Mouse (Mus musculus): ENCODE results near the gene Kmt5b. TPM values are rescaled to one million over a fixed set of nuclear protein-coding genes. Genes with fewer than 3 reads are reported as not detected.

The Kmt5b gene
- polyA plus RNA-seq, 1 experiment from 2014 or later = 39.5 TPM

- Histone ChIP-seq H3K27ac (replicated peaks) (no peak overlapping the region), H3K4me1 (peaks cover 8% of the 10 kb centered on the region), H3K4me2 (no peak overlapping the region), H3K36me3 (no peaks in the 10 kb centered on the region), H3K27me3 (replicated peaks) (no peaks in the 10 kb centered on the region), H3K9me3 (replicated peaks) (no peaks in the 10 kb centered on the region), H3K9ac (replicated peaks) (no peak overlapping the region), H3K4me3 (replicated peaks) (no peak overlapping the region)
- no peak for ATAC-seq (ENCODE audit: low FRiP score)
- 86% methylated on average over 10 of the region's 10 CpGs for WGBS
Measured at GRCm38 (mm10) chr19:3846676-3847604, 79.7 kb downstream of the Kmt5b start.

- Histone ChIP-seq H3K4me3 (replicated peaks) (no peak overlapping the region), H3K27ac (replicated peaks) (no peak overlapping the region), H3K4me2 (no peak overlapping the region), H3K36me3 (no peaks in the 10 kb centered on the region), H3K9ac (replicated peaks) (no peak overlapping the region), H3K9me3 (replicated peaks) (no peaks in the 10 kb centered on the region), H3K27me3 (replicated peaks) (no peaks in the 10 kb centered on the region), H3K4me1 (peaks cover 8% of the 10 kb centered on the region)
- WGBS = 90% methylated on average over 5 of the region's 5 CpGs
- ATAC-seq (ENCODE audit: low FRiP score) = no peak
Measured at GRCm38 (mm10) chr19:3847711-3848110, 80.5 kb downstream of the Kmt5b start.

- no peaks in the 10 kb centered on the region for H3K9me3 ChIP-seq (replicated peaks)
- 36% methylated on average over 7 of the region's 7 CpGs for WGBS
- H3K4me3 ChIP-seq (replicated peaks) = no peak overlapping the region
- no peak overlapping the region for H3K9ac ChIP-seq (replicated peaks)
- H3K4me2 ChIP-seq = no peak overlapping the region
- H3K36me3 ChIP-seq = no peaks in the 10 kb centered on the region
- no peak for ATAC-seq (ENCODE audit: low FRiP score)
- no peaks in the 10 kb centered on the region for H3K27me3 ChIP-seq (replicated peaks)
- no peak overlapping the region for H3K27ac ChIP-seq (replicated peaks)
- H3K4me1 ChIP-seq = peaks cover 12% of the 10 kb centered on the region
Measured at GRCm38 (mm10) chr19:3848207-3848808, 81.1 kb downstream of the Kmt5b start.

GRCm38 (mm10) chr19:3849251-3849650, 82.0 kb downstream of the Kmt5b start:
- no peaks in the 10 kb centered on the region for H3K27me3 ChIP-seq (replicated peaks)
- H3K27ac ChIP-seq (replicated peaks) = no peak overlapping the region
- H3K4me1 ChIP-seq = peaks cover 21% of the 10 kb centered on the region
- no peak for ATAC-seq (ENCODE audit: low FRiP score)
- H3K36me3 ChIP-seq = no peaks in the 10 kb centered on the region
- H3K9ac ChIP-seq (replicated peaks) = no peak overlapping the region
- 94% methylated on average over 2 of the region's 2 CpGs for WGBS
- no peak overlapping the region for H3K4me3 ChIP-seq (replicated peaks)
- no peak overlapping the region for H3K4me2 ChIP-seq
- H3K9me3 ChIP-seq (replicated peaks) = no peaks in the 10 kb centered on the region

GRCm38 (mm10) chr19:3850076-3850475, 82.9 kb downstream of the Kmt5b start:
- WGBS = 50% methylated on average over 5 of the region's 5 CpGs

GRCm38 (mm10) chr19:3850847-3851469, 83.7 kb downstream of the Kmt5b start:
- ATAC-seq (ENCODE audit: low FRiP score) = no peak
- WGBS = 9% methylated on average over 19 of the region's 19 CpGs
- H3K4me1 ChIP-seq = peaks cover 36% of the 10 kb centered on the region

More at GRCm38 (mm10) chr19:3850076-3850475, 82.9 kb downstream of the Kmt5b start:
- Histone ChIP-seq H3K4me2 (no peak overlapping the region), H3K4me3 (replicated peaks) (no peak overlapping the region), H3K9ac (replicated peaks) (no peak overlapping the region), H3K36me3 (no peaks in the 10 kb centered on the region), H3K9me3 (replicated peaks) (no peaks in the 10 kb centered on the region), H3K27me3 (replicated peaks) (no peaks in the 10 kb centered on the region), H3K4me1 (peaks cover 27% of the 10 kb centered on the region), H3K27ac (replicated peaks) (no peak overlapping the region)
- no peak for ATAC-seq (ENCODE audit: low FRiP score)

GRCm38 (mm10) chr19:3851502-3851962, 84.3 kb downstream of the Kmt5b start, which contains the start of gene Chka:
TSS of gene Chka (plus strand) at chr19:3851773.
- Histone ChIP-seq H3K27ac (replicated peaks) (peak within 1 kb of the TSS; percentile 97), H3K27me3 (replicated peaks) (no peaks in the 10 kb centered on the region), H3K36me3 (no peaks in the 10 kb centered on the region), H3K9me3 (replicated peaks) (no peaks in the 10 kb centered on the region), H3K9ac (replicated peaks) (peak within 1 kb of the TSS; percentile 94), H3K4me3 (replicated peaks) (peak within 1 kb of the TSS; percentile 94), H3K4me2 (peak within 1 kb of the TSS; percentile 75), H3K4me1 (peaks cover 37% of the 10 kb centered on the region)
- peak; percentile 99 for ATAC-seq (ENCODE audit: low FRiP score)
- under 1% methylated on average over 46 of the region's 54 CpGs for WGBS

More at GRCm38 (mm10) chr19:3850847-3851469, 83.7 kb downstream of the Kmt5b start:
- Histone ChIP-seq H3K27ac (replicated peaks) (peak overlapping the region; percentile 97), H3K4me3 (replicated peaks) (peak overlapping the region; percentile 94), H3K9me3 (replicated peaks) (no peaks in the 10 kb centered on the region), H3K9ac (replicated peaks) (peak overlapping the region; percentile 49), H3K36me3 (no peaks in the 10 kb centered on the region), H3K27me3 (replicated peaks) (no peaks in the 10 kb centered on the region), H3K4me2 (peak overlapping the region; percentile 75)

- Histone ChIP-seq H3K36me3 (no peaks in the 10 kb centered on the region), H3K4me2 (peak overlapping the region; percentile 75), H3K27ac (replicated peaks) (peak overlapping the region; percentile 97), H3K4me3 (replicated peaks) (peak overlapping the region; percentile 94), H3K27me3 (replicated peaks) (no peaks in the 10 kb centered on the region), H3K9ac (replicated peaks) (peak overlapping the region; percentile 94), H3K9me3 (replicated peaks) (no peaks in the 10 kb centered on the region), H3K4me1 (peaks cover 41% of the 10 kb centered on the region)
- under 1% methylated on average over 68 of the region's 74 CpGs for WGBS
- ATAC-seq (ENCODE audit: low FRiP score) = peak; percentile 49
Measured at GRCm38 (mm10) chr19:3851979-3852681, 84.9 kb downstream of the Kmt5b start.

GRCm38 (mm10) chr19:3853121-3853520, 85.9 kb downstream of the Kmt5b start:
- Histone ChIP-seq H3K4me2 (peak overlapping the region; percentile 75), H3K27ac (replicated peaks) (no peak overlapping the region), H3K4me1 (peaks cover 45% of the 10 kb centered on the region), H3K36me3 (no peaks in the 10 kb centered on the region), H3K9ac (replicated peaks) (no peak overlapping the region), H3K9me3 (replicated peaks) (no peaks in the 10 kb centered on the region), H3K27me3 (replicated peaks) (no peaks in the 10 kb centered on the region), H3K4me3 (replicated peaks) (peak overlapping the region; percentile 94)
- WGBS = 87% methylated on average over 10 of the region's 10 CpGs
- no peak for ATAC-seq (ENCODE audit: low FRiP score)

GRCm38 (mm10) chr19:3853891-3854290, 86.7 kb downstream of the Kmt5b start:
- Histone ChIP-seq H3K36me3 (no peaks in the 10 kb centered on the region), H3K9ac (replicated peaks) (no peak overlapping the region), H3K9me3 (replicated peaks) (no peaks in the 10 kb centered on the region), H3K27ac (replicated peaks) (no peak overlapping the region), H3K4me1 (peaks cover 45% of the 10 kb centered on the region), H3K4me3 (replicated peaks) (0 out of 2 replicates have a peak overlapping the region, but pooled peaks have one; percentile 2), H3K27me3 (replicated peaks) (no peaks in the 10 kb centered on the region), H3K4me2 (peak overlapping the region; percentile 75)
- no peak for ATAC-seq (ENCODE audit: low FRiP score)
- 76% methylated on average over 1 of the region's 1 CpGs for WGBS

GRCm38 (mm10) chr19:3855091-3855490, 87.9 kb downstream of the Kmt5b start:
- no peak overlapping the region for H3K9ac ChIP-seq (replicated peaks)
- no peak overlapping the region for H3K4me3 ChIP-seq (replicated peaks)
- WGBS = 54% methylated on average over 6 of the region's 6 CpGs
- 0 out of 2 replicates have a peak overlapping the region, but pooled peaks have one; percentile 20 for H3K27ac ChIP-seq (replicated peaks)
- no peaks in the 10 kb centered on the region for H3K9me3 ChIP-seq (replicated peaks)
- ATAC-seq (ENCODE audit: low FRiP score) = no peak
- H3K4me2 ChIP-seq = peak overlapping the region; percentile 22
- H3K36me3 ChIP-seq = no peaks in the 10 kb centered on the region
- no peaks in the 10 kb centered on the region for H3K27me3 ChIP-seq (replicated peaks)
- peaks cover 45% of the 10 kb centered on the region for H3K4me1 ChIP-seq

Data from neural tube, embryonic 15.5 days (tissue).